Mouse (Mus musculus) olfactory bulb, adult 2 months (tissue): ENCODE results near the gene Minos1. TPM values are rescaled to one million over a fixed set of nuclear protein-coding genes. Genes with fewer than 3 reads are reported as not detected.

Experiments
- H3K27ac ChIP-seq: fragments of 200-500 bp; 2 replicates; pipeline ENCODE4 v1.5.1; 2012; ENCODE audit warnings: low read depth, low read length; ENCODE audit not compliant: insufficient read depth
- H3K4me1 ChIP-seq: fragments of 200-500 bp; 2 replicates; pipeline ENCODE4 v1.6.1; 2012; ENCODE audit warnings: low read length; ENCODE audit not compliant: control insufficient read depth, insufficient read depth
- H3K4me3 ChIP-seq: fragments of 200-500 bp; 2 replicates; pipeline ENCODE4 v1.5.1; 2012; ENCODE audit warnings: mild to moderate bottlenecking, low read depth, low read length, moderate library complexity; ENCODE audit not compliant: insufficient read depth
- CTCF ChIP-seq: fragments of 200-500 bp; IDR thresholded peaks from 2 replicates; pipeline ENCODE4 v1.5.1; 2012; ENCODE audit warnings: low read depth, mild to moderate bottlenecking, low read length, moderate library complexity; ENCODE audit not compliant: insufficient read depth
- POLR2A ChIP-seq: fragments of 200-500 bp; IDR thresholded peaks from 2 replicates; pipeline ENCODE4 v1.6.1; 2012; ENCODE audit warnings: mild to moderate bottlenecking, low read depth, low read length, moderate library complexity; ENCODE audit not compliant: insufficient read depth
- WGBS: fragments of 180-500 bp; shearing (Covaris S2); methylation state at CpG from one replicate; pipeline ENCODE4 v1.1.7; 2018; 5-methylcytosine and 5-hydroxymethylcytosine counted together
- polyA plus RNA-seq: library from polyadenylated mRNA; stranded (reverse); fragments of >200 nt; gene quantifications from 2 replicates; pipeline ENCODE4 v1.2.4, GENCODE M21; 2012; ENCODE audit warnings: low replicate concordance; ENCODE audit not compliant: missing spikeins, insufficient read depth, insufficient read length

The Minos1 gene
- polyA plus RNA-seq, 1 experiment, result not detected

GRCm38 (mm10) chr4:139116356-139117063 lies 14.4 kb downstream of the Minos1 start:
- no peak for TF ChIP-seq CTCF
- no peak for TF ChIP-seq POLR2A
- no peak overlapping the region for H3K27ac ChIP-seq
- peaks cover 5% of the 10 kb centered on the region for H3K4me1 ChIP-seq
- H3K4me3 ChIP-seq, result no peak overlapping the region
- WGBS, result 42% methylated on average over 3 of the region's 3 CpGs

DNA sequence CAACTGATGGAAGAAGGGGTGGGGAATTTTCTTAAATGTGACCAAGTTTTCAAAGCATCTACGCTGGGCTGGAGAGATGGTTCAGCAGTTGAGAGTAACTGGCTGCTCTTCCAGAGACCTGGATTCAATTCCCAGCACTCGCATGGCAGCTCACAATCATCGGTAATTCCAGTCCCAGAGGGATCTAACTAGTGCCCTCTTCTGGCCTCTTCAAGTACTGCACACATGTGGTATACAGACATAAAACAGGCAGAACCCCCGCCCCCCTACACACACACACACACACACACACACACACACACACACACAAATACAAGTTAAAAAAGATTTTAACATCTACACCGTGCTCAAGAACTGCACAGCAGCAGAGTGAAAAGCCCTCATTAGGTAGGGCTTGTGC lies 15.2 kb downstream of the Minos1 start:
- Histone ChIP-seq H3K4me3 (no peak overlapping the region), H3K4me1 (peaks cover 8% of the 10 kb centered on the region), H3K27ac (no peak overlapping the region)
- 70% methylated on average over 5 of the region's 5 CpGs for WGBS
- TF ChIP-seq POLR2A (no peak), CTCF (no peak)

- Histone ChIP-seq H3K4me1 (peaks cover 10% of the 10 kb centered on the region), H3K27ac (no peak overlapping the region), H3K4me3 (no peak overlapping the region)
- TF ChIP-seq POLR2A (no peak), CTCF (no peak)
- WGBS, result 80% methylated on average over 3 of the region's 3 CpGs
These were observed 18.4 kb downstream of the Minos1 start for GRCm38 (mm10) chr4:139112482-139112881.

DNA sequence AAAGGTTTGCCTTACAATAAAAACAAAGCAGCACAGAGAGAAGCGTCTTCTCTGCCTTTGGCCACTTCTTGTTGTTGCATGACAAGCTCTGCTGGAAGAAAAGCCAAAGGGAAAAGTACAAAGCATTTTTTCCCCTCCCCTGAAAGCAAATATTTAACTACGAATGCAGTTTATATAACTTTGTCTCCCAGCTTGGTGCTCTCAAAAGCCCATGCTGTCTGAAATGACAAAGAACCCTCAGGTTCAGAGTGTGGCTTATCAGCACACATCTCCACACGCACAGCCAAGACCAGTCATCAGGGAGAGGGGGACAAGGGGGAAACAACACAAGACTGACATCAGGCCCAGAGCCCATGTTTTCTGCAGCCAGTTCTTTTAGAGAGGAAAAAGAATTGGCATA lies 19.5 kb downstream of the Minos1 start:
- WGBS, result 55% methylated on average over 3 of the region's 3 CpGs
- H3K27ac ChIP-seq, result no peak overlapping the region

DNA sequence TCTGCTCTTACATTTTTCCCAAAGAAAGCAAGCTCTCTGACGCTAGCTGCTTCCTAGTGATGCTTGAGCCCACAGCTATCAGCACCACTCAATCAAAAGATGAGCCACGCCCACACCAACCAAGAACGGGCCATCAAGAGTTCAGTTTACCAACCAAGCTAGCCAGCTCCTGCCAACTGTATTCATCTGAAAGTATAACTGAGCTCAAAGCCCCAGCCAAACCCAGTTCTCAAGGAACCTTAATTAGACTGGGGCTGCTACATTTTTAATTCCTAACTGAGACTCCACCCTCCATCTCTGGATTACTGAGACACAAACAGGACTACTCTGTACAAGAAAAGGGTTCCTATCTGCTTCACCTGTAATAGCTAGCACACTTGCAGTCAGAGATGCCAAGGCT lies 20.1 kb downstream of the Minos1 start:
- TF ChIP-seq CTCF (no peak), POLR2A (no peak)
- WGBS, result 34% methylated on average over 3 of the region's 3 CpGs
- 0 out of 2 replicates have a peak overlapping the region, but pooled peaks have one; percentile 20 for H3K27ac ChIP-seq
- H3K4me3 ChIP-seq, result no peak overlapping the region
- H3K4me1 ChIP-seq, result peaks cover 8% of the 10 kb centered on the region

More for the DNA sequence above, 19.5 kb downstream of the Minos1 start:
- Histone ChIP-seq H3K4me1 (peaks cover 8% of the 10 kb centered on the region), H3K4me3 (no peak overlapping the region)
- no peak for TF ChIP-seq CTCF
- no peak for TF ChIP-seq POLR2A

GRCm38 (mm10) chr4:139105453-139105852 lies 25.5 kb downstream of the Minos1 start:
- Histone ChIP-seq H3K4me3 (no peak overlapping the region), H3K27ac (no peak overlapping the region), H3K4me1 (peaks cover 17% of the 10 kb centered on the region)
- WGBS, result 100% methylated on average over 1 of the region's 1 CpGs
- TF ChIP-seq CTCF, result no peak
- TF ChIP-seq POLR2A, result no peak

GRCm38 (mm10) chr4:139101546-139101945 lies 29.4 kb downstream of the Minos1 start:
- H3K4me3 ChIP-seq, result no peak overlapping the region
- H3K27ac ChIP-seq, result peak overlapping the region; percentile 5; the same call in 1 of the 2 replicates
- H3K4me1 ChIP-seq, result peaks cover 15% of the 10 kb centered on the region
- TF ChIP-seq POLR2A (no peak), CTCF (no peak)
- 60% methylated on average over 6 of the region's 6 CpGs for WGBS

DNA sequence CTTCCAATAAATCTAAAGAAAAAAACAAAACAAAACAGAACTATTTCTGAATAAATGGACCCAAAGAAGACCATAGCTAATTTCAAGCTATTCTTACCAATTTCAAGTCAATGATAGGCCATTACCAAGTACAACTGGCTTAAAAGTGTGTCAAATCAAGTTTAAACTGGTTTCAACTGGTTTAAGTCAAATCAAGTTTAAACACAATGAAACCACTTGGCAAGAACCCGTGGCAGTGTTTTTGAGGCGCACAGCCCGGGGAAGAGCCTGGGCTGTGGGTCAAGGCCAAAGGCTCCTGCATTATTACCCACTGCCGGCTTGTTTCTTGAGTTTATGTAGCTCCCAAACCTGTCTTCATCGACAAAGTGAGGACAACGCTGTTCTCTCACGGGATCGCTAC lies 30.6 kb downstream of the Minos1 start:
- 69% methylated on average over 8 of the region's 8 CpGs for WGBS
- H3K4me3 ChIP-seq, result no peak overlapping the region
- H3K27ac ChIP-seq, result no peak overlapping the region

GRCm38 (mm10) chr4:139096201-139096600 lies 34.7 kb downstream of the Minos1 start:
- Histone ChIP-seq H3K4me3 (no peak overlapping the region), H3K4me1 (peaks cover 15% of the 10 kb centered on the region), H3K27ac (no peak overlapping the region)
- TF ChIP-seq POLR2A (no peak), CTCF (no peak)
- 36% methylated on average over 5 of the region's 5 CpGs for WGBS

More for the DNA sequence above, 30.6 kb downstream of the Minos1 start:
- H3K4me1 ChIP-seq, result peaks cover 15% of the 10 kb centered on the region
- TF ChIP-seq CTCF, result no peak
- TF ChIP-seq POLR2A, result no peak
